Mouse (Mus musculus) left cerebral cortex, adult 2 months (tissue): ENCODE data around the gene Trabd2b. TPM values are rescaled to one million over a fixed set of nuclear protein-coding genes. Genes with fewer than 3 reads are reported as not detected.

Source experiments
- DNase-seq, 2 experiments: peaks; one replicate each; pipeline ENCODE4 v3.0.0; 2021 to 2022; ENCODE audit warnings: low spot score in 2 of 2, mixed read lengths in 1 of 2; ENCODE audit errors: extremely low spot score in 1 of 2
- H3K27ac ChIP-seq: fragments of 200-600 bp; 2 replicates; pipeline ENCODE4 v1.8.1; 2022
- H3K4me3 ChIP-seq: fragments of 200-600 bp; 2 replicates; pipeline ENCODE4 v1.8.1; 2022
- CTCF ChIP-seq: fragments of 200-600 bp; IDR thresholded peaks from 2 replicates; pipeline ENCODE4 v1.8.1; 2022; ENCODE audit warnings: antibody characterized with exemption, mild to moderate bottlenecking, moderate library complexity
- intact Hi-C: fragments of 180-260 bp; cut with DNase I; formaldehyde crosslinking; loops from one replicate; pipeline ENCODE4 v1.15.1; 2025
- total RNA-seq, 2 experiments: library from RNA; stranded (reverse); gene quantifications; 2 replicates each; pipeline ENCODE4 v1.2.3; 2021

The Trabd2b gene
- total RNA-seq, 2 experiments from 2014 or later, result 4.8 to 6.7 TPM

DNA sequence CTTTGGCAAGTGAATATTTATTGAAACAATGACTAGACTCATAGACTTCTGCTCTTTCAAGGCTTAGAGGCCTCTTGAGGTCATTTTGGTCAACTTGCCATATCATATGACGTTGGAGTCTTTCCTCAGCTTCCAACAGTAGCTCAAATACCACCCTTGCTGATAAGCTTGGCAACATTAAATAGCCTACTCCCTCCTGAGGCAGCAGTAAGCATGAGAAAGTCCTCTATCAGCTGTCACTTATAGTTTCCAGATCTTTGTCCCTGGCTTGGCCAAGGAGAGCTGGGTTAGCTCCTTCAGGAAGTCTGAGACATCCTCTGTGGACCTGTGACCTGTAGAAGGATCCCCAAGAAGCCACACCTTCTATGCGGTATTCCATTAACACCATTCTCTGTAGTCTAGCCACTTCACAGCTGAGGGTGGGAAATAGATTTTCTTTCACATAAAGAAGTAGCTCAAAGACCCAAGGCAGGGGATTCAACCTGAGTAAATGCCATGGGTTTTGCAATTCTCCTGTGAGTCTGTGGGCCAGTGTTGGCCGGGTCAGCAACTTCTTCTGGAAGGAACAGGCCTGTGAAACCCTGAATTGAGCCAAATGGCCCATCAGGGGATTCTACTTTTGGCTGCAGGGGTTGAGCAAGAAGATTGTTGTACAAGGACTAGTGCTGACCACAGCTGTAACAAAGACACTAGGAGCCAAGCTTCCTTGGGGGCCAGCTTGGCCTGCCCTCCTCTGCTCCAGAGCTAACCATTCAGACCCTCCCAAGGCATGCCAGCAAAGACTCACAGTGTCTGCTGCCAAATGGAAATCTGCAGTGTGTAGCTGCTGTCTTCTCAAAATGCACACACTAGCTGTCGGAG is 127.6 kb downstream of the Trabd2b start:
- intact Hi-C loops, result no loop called here
- H3K27ac ChIP-seq, result no peak overlapping the region
- no peak for TF ChIP-seq CTCF
- no peak for DNase-seq
- H3K4me3 ChIP-seq, result no peak overlapping the region

DNA sequence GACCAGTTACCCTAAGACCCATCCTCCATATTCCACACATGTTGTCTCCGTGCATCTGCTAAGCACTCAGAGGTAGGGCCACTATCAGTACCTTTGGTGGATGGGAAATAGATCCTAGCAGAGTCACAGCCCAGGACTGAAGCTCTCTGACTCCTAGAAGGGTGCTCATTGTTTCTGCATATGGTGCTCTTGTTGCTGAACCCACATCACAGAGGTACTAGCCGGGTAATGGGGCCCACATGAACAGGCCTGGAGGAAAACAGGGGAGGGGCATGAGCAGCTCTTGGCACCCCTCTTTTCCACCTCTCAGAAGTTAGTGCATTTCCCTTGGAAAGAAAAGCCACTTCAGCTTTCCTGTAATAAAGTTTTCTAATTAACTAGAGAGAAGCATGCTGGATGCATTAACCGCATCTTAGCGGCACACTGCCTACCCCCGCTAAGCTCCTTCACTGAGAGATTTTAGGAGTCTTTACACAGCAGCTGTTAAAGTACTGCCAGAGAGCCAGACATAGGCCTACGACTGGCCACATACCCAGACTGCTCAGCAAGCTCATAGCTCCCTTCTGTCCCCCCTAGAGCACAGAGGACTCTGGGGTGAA is 131.0 kb downstream of the Trabd2b start:
- no peak overlapping the region for H3K4me3 ChIP-seq
- intact Hi-C loops, result no loop called here
- no peak overlapping the region for H3K27ac ChIP-seq
- no peak for TF ChIP-seq CTCF
- DNase-seq, result no peak

DNA sequence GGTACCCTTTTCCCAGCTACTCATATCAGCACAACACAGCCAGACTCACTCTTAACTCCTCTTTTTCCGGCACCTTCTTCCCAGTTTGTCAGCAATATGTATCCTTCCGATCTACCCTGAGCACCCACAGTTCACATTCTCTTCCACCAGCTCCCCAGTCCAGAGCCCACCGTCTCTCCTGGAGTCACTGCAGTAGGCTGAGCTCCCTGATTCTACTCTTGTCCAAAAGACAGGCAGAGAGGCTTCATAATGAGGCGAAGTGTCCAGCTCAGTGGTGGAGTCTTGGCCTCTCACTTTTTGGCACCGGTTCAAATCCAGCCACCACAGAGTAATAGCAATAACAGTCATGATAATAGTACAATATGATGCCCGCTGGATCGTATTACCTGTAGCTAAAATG is 133.5 kb downstream of the Trabd2b start:
- intact Hi-C loops, result no loop called here
- Histone ChIP-seq H3K4me3 (no peak overlapping the region), H3K27ac (no peak overlapping the region)
- TF ChIP-seq CTCF, result no peak
- no peak for DNase-seq

DNA sequence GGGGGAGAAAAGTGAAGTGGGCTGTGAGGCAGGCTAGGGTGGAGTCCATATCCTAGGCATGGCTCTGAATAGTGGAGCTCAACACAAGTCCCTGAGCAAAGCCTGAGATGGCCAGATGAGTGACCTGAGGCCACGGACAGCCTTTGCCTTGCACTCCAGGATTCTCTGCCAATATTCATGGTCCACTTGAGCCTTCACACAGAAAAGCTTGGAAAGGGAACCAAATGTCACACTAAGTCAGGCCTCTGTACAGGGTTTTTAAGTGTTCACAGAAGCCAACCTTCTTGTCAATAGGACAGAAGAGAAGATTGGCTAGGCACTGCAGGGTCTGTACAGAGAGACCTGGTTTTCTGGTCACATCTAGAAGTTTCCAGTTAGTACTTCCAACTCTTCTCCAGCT is 134.7 kb downstream of the Trabd2b start:
- Histone ChIP-seq H3K27ac (no peak overlapping the region), H3K4me3 (no peak overlapping the region)
- TF ChIP-seq CTCF, result no peak
- intact Hi-C loops, result no loop called here
- DNase-seq, result no peak

DNA sequence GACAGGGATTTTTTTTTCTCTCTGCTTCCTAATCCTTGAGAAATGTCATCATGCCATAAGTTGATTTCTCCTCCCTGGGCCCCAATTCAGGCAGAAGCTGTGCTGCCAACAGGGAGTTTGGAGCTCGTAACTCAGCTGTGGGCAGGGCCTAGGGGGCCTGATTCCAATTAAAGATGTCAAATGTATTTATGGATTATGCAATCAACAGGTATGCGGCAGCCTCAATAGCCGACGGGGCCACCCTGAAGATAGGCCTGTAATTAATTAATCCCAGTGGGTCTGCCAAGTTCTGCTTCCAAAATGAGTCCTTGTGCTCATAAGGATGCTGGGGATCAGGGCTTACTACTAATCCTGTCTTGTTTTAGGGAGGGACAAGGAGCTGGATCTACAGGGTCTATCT is 135.6 kb downstream of the Trabd2b start:
- Histone ChIP-seq H3K27ac (no peak overlapping the region), H3K4me3 (no peak overlapping the region)
- intact Hi-C loops, result no loop called here
- DNase-seq, result no peak
- TF ChIP-seq CTCF, result no peak

DNA sequence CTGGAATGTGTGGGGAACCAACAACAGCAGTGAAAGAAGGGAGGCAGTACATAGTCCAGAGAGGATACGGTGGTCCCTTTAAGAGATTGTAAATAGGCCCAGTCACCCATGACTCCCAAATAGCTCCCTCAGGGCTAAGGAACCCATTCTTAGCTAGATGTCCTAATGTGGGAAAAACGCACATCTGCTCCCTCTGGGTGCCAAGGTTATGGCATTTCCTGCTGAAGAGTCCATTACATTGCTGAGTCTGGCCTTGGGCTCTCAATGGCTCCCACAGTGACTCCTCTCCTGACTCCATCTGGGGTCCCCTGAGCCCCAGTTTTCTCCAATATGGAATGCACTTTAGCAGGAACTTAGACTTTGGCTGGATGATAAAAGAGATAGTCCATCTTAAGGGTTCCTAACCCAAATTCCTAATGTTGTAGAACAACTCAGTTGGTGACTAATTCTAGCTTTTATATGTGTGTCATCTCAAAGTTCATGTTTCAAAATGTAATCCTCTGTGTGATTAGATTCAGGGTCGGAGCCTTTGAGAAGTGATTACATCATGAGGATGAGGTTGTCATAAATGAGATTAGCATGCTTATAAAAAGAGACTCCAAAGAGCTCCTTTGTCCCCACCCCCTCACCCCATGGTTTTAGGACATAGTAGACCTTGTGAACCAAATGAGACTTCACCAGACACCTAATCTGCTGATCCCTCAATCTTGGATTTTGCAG is 139.1 kb downstream of the Trabd2b start:
- intact Hi-C loops, result no loop called here
- no peak for DNase-seq
- Histone ChIP-seq H3K27ac (no peak overlapping the region), H3K4me3 (no peak overlapping the region)
- TF ChIP-seq CTCF, result no peak

DNA sequence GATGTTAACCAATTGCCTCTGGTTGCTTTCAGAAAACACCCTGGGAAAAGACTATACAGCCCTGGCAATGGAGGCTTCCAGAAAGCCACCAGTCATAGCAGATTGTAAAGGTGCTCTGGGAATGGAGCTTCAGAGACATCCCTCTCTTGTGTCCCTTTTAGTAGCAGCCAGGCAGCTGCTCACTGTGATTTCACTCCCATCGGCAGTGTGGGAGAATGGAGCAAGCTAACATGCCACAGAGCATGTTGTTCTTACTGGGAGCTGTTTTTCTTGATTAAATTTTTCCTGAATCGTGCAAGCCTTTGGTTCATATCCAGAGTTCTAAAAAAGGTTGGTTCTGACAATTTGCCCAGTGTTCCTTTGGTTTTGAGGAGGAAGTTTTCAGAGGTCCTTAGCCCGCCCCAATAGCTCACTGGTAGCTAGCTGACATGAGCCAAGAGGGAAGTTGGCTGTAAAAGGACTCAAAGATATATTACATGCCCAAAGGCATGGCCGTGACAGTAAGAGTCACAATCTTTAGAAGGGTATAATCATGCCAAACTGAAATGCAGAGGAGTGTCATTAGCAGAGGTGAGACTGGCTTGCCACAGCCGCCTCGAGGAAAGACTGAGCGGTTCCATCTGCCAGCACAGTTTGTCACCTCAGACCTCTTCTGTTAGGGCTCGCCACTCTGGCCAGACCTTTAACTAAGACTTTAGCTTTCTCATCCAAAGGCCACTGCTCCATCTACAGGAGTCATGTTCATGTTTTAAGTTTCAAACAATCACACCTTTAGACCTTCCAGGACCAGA is 141.3 kb downstream of the Trabd2b start:
- intact Hi-C loops, result no loop called here
- Histone ChIP-seq H3K27ac (no peak overlapping the region), H3K4me3 (no peak overlapping the region)
- no peak for TF ChIP-seq CTCF
- DNase-seq, result no peak

DNA sequence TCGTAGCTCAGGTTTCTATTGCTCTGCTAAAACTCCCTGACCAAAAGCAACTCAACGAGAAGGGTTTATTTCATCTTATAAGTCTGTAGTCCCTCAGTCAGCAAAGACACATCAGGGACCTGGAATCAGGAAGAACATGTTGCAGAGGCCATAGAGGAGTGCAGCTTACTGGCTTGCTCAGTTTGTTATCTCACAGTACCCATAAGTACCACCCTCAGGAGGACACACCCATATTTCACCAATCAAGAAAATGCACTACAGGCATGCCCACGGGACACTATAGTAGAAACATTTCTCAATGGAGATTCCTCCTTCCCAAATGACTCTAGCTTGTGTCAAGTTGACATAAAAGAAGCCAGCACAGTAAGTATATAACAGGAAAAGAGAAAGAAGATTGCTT is 143.0 kb downstream of the Trabd2b start:
- intact Hi-C loops, result no loop called here
- H3K4me3 ChIP-seq, result no peak overlapping the region
- no peak overlapping the region for H3K27ac ChIP-seq
- DNase-seq, result no peak
- no peak for TF ChIP-seq CTCF

DNA sequence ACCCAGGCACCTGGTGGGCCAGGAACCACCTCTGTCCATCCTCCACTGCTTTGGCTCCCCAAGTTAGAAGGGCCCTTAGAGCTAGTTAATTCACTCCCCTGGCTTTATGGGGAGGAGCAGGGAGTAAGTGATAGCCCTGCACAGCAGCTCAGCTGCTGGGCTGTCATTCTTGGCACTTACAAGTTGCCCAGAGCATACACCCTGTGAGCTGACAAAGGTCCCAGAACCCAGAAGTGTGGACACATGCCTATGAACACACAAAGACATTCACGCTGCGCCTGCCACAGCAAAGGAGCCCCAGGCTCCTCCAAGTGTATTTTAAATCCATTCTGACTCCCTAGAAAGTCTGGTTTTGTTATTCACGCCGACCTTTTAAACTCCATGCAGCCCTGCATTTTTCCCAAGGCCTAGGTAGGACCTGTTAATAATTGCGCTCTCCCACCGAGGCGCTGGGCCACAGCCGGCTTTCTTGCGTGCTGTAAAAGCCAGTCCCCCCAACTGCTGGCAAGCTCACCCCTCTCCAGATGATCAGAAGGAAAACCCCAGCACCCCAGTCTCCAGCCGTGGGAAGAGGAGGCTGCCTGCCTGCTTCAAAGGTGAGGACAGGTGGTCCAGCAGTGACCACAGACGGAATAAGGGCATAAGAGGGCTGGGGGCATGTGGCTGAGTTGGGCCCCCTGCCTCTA is 144.1 kb downstream of the Trabd2b start:
- Histone ChIP-seq H3K4me3 (no peak overlapping the region), H3K27ac (no peak overlapping the region)
- intact Hi-C loops, result no loop called here
- DNase-seq, result no peak
- no peak for TF ChIP-seq CTCF

DNA sequence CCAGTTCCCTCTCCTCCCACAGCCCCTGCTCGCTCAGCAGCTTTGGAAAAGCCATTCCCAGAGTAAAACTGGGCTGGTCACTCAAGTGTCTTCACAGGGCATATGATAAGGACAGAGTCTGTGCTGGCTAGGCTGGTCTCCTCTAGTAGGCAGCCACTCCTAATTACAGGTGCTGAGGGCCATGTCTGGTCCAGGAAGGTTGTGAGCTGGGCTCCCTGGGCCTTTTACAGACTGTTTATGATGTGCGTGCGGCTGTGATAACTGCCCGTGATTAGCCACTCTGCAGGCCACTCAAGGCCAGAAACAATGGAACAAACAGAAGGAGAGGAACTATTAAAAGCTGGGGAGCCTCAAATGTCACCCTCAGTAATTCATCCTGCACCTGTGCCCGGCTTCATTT is 150.4 kb downstream of the Trabd2b start:
- DNase-seq, result no peak
- no peak overlapping the region for H3K4me3 ChIP-seq
- H3K27ac ChIP-seq, result no peak overlapping the region
- no peak for TF ChIP-seq CTCF
- intact Hi-C loops, result no loop called here

DNA sequence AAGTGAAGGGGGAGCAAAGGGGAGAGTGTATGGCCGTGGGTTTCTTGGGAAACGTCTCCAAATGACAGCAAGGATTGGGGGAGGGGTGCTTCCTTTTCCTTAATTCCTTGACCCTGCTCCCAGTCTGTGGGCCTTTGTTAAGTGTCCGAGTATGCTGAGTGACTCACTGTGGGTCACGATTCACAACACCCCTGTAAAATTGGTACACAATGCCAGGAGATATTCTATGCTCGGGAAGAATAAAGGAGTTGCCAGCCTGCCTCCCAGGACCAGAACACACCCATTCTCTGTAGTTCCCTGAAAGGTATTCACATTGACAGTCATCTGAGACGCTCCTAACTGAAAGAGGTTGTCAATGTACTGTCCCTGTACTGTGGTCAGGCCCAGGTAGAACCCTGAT is 151.2 kb downstream of the Trabd2b start:
- DNase-seq, result no peak
- no peak for TF ChIP-seq CTCF
- H3K27ac ChIP-seq, result no peak overlapping the region
- no peak overlapping the region for H3K4me3 ChIP-seq
- intact Hi-C loops, result no loop called here
